Mouse (Mus musculus) liver, postnatal 0 days (tissue): Measurements from ENCODE around the gene Kif18b. TPM values are rescaled to one million over a fixed set of nuclear protein-coding genes. Genes with fewer than 3 reads are reported as not detected.

ENCODE experiments used
- ATAC-seq: fragments of 200-750 bp; cut with Nextera tagmentation; 2 replicates; pipeline ENCODE4 v1.8.0; 2017; ENCODE audit warnings: mild to moderate bottlenecking, moderate library complexity
- DNase-seq: peaks from one replicate; pipeline ENCODE4 v3.0.0-alpha.2; 2016
- H3K27ac ChIP-seq: fragments of 300-500 bp; sonication (generic); 2 replicates; pipeline ENCODE4 v1.5.1; 2014; ENCODE audit warnings: antibody characterized with exemption, moderate library complexity, mild to moderate bottlenecking, low read depth
- H3K27me3 ChIP-seq: fragments of 300-500 bp; sonication (generic); 2 replicates; pipeline ENCODE4 v1.6.1; 2014; ENCODE audit warnings: low read length, control low read depth, mixed read lengths; ENCODE audit not compliant: insufficient read depth
- H3K36me3 ChIP-seq: fragments of 300-500 bp; sonication (generic); replicated peaks from 2 replicates; pipeline ENCODE4 v1.6.1; 2014; ENCODE audit warnings: mild to moderate bottlenecking, control low read depth, low read length, moderate library complexity, mixed read lengths; ENCODE audit not compliant: insufficient read depth
- H3K4me1 ChIP-seq: fragments of 300-500 bp; sonication (generic); 2 replicates; pipeline ENCODE4 v1.6.1; 2014; ENCODE audit warnings: antibody characterized with exemption, mild to moderate bottlenecking, control low read depth; ENCODE audit not compliant: insufficient read depth
- H3K4me2 ChIP-seq: fragments of 300-500 bp; sonication (generic); 2 replicates; pipeline ENCODE4 v1.6.1; 2014; ENCODE audit warnings: low read depth, mild to moderate bottlenecking, low read length, moderate library complexity, mixed read lengths
- H3K4me3 ChIP-seq: fragments of 300-500 bp; sonication (generic); 2 replicates; pipeline ENCODE4 v1.5.1; 2014; ENCODE audit warnings: low read depth, low read length
- H3K9ac ChIP-seq: fragments of 300-500 bp; sonication (generic); replicated peaks from 2 replicates; pipeline ENCODE4 v1.6.1; 2014; ENCODE audit warnings: mild to moderate bottlenecking, moderate library complexity
- H3K9me3 ChIP-seq: fragments of 300-500 bp; sonication (generic); 2 replicates; pipeline ENCODE4 v1.6.1; 2016; ENCODE audit warnings: mild to moderate bottlenecking, control low read depth, low read length, mixed read lengths
- CTCF ChIP-seq: sonication (generic); IDR thresholded peaks from 2 replicates; pipeline ENCODE4 v1.5.1; 2016; ENCODE audit warnings: antibody characterized with exemption, low read depth
- EP300 ChIP-seq: IDR thresholded peaks from 2 replicates; pipeline ENCODE4 v1.6.1; 2016; ENCODE audit warnings: antibody characterized with exemption, low read depth, mild to moderate bottlenecking
- WGBS: fragments of 180-500 bp; shearing (Covaris S2); extraction: QIAGEN DNeasy Blood & Tissue Kit; methylation state at CpG from one replicate; pipeline ENCODE4 v1.1.7; 2014; ENCODE audit not compliant: insufficient replicate concordance; 5-methylcytosine and 5-hydroxymethylcytosine counted together
- polyA plus RNA-seq: library from polyadenylated mRNA; unstranded; fragments of >200 nt; fragmentation: Nextera tagmentation; extraction: Ambion mirVana; gene quantifications from 2 replicates; pipeline ENCODE4 v1.2.1, GENCODE M21; 2015

Kif18b gene
- polyA plus RNA-seq: 3.2 and 3.4 TPM in 2 replicates

DNA sequence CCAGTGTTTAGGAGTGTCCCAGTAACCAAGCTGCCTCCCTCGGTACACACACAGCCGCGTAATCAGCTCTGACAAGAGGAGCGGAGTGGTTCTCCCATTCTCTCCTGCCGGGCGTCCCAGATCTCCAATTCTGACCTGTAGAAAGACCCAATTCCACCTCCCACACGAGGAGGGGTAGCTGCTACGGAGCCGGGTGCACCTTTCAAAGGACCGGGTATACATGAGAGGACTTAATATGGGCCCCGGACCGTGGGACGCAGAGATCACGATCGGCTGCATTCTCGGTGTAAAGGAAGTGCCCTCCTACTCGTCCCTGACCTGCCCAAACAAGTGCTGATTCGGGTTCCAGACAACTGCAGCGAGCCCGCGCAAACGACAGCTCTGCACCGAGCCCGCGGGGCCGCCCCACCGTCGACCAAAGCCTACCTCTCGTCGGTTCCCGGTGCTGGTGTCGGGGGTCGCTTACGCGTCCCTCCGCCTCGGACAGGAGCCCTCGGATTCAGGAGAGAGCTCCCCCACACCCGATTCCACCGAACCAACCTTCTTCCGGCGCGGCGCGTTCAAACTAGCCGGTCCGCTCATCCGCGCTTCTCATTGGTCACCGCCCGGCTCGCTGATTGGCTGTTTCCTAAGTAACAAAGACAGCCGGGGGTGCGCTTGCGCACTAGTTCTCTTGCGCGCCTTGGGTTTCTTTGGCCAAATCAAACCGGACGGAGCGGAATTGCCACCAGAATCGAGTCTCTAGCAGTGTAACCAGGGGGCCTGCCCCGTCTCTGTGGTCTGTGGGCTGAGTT is at the start of gene Kif18b:
Kif18b (minus strand) TSS at position 568 of the 794 bp plus-strand sequence.
- DNase-seq: peak; percentile 96
- Histone ChIP-seq H3K4me2 (peak within 1 kb of the TSS; percentile 74), H3K27ac (peak within 1 kb of the TSS; percentile 75)

DNA sequence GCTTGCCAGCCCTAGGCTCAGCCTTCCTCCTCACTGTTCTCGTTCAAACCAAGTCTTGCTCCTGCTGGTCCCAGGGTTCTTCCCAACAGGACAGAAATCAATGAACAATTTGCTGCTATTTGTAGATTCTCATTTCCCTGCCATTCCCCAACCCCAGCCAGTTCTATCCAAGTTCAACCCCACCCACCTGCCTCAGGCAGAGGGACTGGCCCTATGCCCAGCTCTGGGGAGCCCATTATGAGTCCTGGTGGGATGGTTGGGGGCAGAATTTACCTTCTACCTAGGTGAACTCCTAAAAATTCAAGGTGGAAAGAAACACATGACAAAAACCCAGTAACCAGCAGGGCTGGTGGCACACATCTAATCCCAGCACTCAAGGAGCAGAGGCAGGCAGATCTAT is 47.4 kb upstream of the Kif18b start:
- Histone ChIP-seq H3K4me1 (no peaks in the 10 kb centered on the region), H3K36me3 (no peaks in the 10 kb centered on the region), H3K4me3 (no peak overlapping the region), H3K9ac (no peak overlapping the region), H3K4me2 (no peak overlapping the region), H3K27ac (no peak overlapping the region), H3K9me3 (no peaks in the 10 kb centered on the region), H3K27me3 (peaks cover 17% of the 10 kb centered on the region)
- no peak for DNase-seq
- WGBS: 44% methylated on average over 1 of the region's 1 CpGs
- ATAC-seq: no peak
- TF ChIP-seq EP300 (no peak), CTCF (no peak)

More for the DNA sequence above, at the start of gene Kif18b:
- H3K36me3 ChIP-seq: peaks cover 11% of the 10 kb centered on the region; the same call in 1 of the 2 replicates
- peaks cover 10% of the 10 kb centered on the region; the same call in 1 of the 2 replicates for H3K4me1 ChIP-seq
- H3K4me3 ChIP-seq: peak within 1 kb of the TSS; percentile 68
- H3K9ac ChIP-seq: peak within 1 kb of the TSS; percentile 76
- peak; percentile 95 for ATAC-seq
- 1% methylated on average over 62 of the region's 62 CpGs for WGBS
- H3K27me3 ChIP-seq: no peaks in the 10 kb centered on the region
- H3K9me3 ChIP-seq: no peaks in the 10 kb centered on the region
- no peak for TF ChIP-seq CTCF
- TF ChIP-seq EP300: no peak

DNA sequence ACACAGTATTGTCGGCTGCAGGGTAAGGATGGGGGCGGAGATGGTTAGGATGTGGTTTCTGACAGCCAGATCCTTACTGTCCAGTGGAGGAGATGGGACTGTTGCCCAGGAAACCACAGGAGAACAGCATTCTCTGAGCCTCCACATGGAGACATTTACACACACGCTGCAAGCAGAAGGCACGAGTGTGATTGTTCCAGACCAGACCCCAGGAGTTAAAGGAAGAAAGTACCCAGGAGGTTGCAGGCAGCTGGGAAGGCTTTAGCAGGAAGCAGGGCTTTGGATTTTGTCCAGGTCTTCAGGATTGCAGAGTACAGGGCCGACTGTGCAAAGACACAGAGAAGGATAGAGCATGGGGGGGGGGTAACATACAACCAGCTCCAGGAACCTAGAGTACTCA is 46.7 kb upstream of the Kif18b start:
- H3K9me3 ChIP-seq: no peaks in the 10 kb centered on the region
- no peak overlapping the region for H3K4me2 ChIP-seq
- DNase-seq: no peak
- peaks cover 19% of the 10 kb centered on the region for H3K27me3 ChIP-seq
- no peak overlapping the region for H3K27ac ChIP-seq
- H3K9ac ChIP-seq: no peak overlapping the region
- H3K36me3 ChIP-seq: no peaks in the 10 kb centered on the region
- H3K4me3 ChIP-seq: no peak overlapping the region
- no peaks in the 10 kb centered on the region for H3K4me1 ChIP-seq
- TF ChIP-seq CTCF (no peak), EP300 (no peak)
- no peak for ATAC-seq
- WGBS: 35% methylated on average over 5 of the region's 5 CpGs

DNA sequence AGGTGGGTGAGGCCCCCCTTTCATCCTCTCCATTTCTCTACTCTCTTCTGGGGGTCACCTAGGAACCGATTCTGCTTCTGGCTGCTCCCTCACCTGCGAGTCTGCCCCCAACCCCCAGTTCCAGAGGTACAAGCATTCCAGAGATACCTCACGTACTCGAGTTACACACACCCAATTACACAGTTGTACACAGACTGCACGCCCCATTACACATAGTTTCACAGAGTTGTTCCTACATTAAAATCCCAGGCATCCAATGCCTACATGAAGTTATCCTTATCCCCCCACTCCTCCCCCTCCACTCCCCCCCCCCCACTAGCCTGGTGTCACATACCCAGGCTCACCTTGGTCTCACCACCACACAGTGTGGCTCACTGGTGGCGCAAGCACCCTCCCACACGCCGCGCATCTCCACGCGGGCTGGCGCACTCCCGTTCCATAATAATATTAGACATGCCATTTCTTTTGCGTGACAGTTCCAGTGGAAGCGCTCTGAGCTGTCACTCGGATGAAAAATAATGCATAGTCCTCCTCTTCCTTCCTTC is 39.7 kb upstream of the Kif18b start:
- Histone ChIP-seq H3K9ac (no peak overlapping the region), H3K4me1 (0 out of 2 replicates have a peak, but pooled peaks cover 2% of the 10 kb centered on the region), H3K27me3 (peaks cover 54% of the 10 kb centered on the region), H3K9me3 (no peaks in the 10 kb centered on the region), H3K4me2 (no peak overlapping the region), H3K36me3 (no peaks in the 10 kb centered on the region), H3K27ac (no peak overlapping the region), H3K4me3 (no peak overlapping the region)
- ATAC-seq: no peak
- TF ChIP-seq EP300 (no peak), CTCF (no peak)
- no peak for DNase-seq
- WGBS: 63% methylated on average over 16 of the region's 16 CpGs

DNA sequence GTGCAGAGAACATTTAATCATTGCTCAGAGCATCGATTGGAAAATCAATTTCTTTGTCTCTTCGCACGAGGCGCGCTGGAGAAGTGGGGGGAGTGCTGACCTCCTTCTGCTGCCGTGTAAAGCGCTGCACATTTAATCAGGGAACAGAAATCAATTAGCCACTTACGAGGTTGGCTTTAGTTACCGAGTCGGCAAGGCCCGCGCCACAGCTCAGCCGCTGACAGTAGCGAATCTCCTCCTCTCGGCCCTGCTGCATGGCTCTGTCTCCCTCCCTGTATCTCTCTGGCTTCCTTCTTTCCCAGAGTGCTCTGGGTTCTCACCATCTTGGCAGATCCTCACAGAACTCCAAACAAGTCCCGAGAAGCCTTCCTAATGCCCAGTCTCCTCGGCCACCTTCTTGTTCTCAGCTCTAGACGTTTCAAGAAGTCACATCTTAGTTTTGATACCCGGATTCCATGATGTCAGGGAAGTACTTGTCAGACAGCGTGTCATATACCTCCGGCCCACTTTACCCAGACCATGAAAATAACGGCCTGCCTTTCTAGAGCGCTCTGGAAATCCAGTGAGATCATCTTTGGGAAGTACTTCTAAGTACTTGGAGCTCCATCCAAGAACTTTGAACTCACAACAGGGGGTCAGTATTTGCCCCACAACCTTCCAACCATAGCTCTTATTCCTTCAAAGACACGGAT is 39.1 kb upstream of the Kif18b start:
- Histone ChIP-seq H3K27me3 (peaks cover 54% of the 10 kb centered on the region), H3K36me3 (no peaks in the 10 kb centered on the region), H3K27ac (no peak overlapping the region), H3K4me2 (peak overlapping the region; percentile 44), H3K9ac (no peak overlapping the region), H3K4me3 (no peak overlapping the region), H3K4me1 (0 out of 2 replicates have a peak, but pooled peaks cover 2% of the 10 kb centered on the region), H3K9me3 (no peaks in the 10 kb centered on the region)
- DNase-seq (no peak), ATAC-seq (no peak)
- TF ChIP-seq CTCF (no peak), EP300 (no peak)
- WGBS: 21% methylated on average over 24 of the region's 24 CpGs
